Mouse (Mus musculus) heart, adult 11 months (tissue): ENCODE results near the gene Fam213a.
"Not testable (repeated sequence)": the region's sequence is repeated elsewhere in the genome, so short reads cannot be mapped to it uniquely, and the experiment has no call there.

Experiments
- DNase-seq: peaks from one replicate; pipeline ENCODE4 v3.0.0; 2022

The Fam213a gene

DNA sequence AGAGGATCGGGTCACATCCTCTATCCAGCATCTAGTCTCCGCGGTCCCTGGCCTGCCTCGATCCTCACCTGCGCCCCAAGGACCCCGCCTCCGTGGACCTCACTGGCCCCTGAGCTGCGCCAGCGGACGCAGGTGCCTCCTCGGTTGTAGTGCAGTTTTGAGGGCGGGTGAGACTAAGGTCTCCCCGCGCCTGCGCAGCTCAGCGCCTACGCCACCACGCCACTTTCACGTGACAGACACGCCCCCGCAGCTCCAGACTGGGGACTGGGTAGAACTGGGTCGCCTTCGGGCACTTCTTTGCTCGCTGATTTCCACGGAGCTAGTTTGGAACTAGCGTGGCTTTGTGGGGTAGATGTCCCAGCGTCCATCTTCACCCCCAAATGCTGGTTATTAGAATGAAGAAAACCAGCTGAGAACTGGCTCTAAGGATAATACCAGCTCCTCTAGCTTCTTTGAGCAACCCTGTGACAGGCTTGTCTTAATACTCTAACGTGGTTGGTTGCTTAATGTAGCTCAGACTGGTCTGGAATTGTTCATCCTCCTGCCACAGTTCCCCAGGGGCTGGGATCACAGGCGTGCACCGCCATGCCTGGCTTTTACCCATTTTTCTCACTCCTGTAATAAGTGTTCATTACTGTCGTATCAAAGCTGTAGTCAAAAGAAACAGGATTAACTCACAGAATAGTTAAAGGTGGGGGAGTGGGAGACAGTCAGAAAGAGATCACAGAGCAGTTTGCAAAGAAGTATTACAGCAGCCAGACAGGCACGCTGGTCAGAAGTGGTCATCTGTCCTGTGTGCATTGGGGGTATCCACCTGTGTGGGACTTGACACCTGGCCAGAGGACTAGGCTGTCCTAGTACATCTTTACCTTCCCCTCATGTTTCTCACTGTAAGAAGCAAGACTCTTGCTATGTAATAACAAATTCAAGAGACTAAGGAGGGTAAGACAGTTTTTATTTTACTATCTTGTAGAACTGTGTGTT, at the start of gene Fam213a:
Gene Fam213a (minus strand): TSS at position 159 of the 984 bp plus-strand sequence.
- peak; percentile 99 for DNase-seq

DNA sequence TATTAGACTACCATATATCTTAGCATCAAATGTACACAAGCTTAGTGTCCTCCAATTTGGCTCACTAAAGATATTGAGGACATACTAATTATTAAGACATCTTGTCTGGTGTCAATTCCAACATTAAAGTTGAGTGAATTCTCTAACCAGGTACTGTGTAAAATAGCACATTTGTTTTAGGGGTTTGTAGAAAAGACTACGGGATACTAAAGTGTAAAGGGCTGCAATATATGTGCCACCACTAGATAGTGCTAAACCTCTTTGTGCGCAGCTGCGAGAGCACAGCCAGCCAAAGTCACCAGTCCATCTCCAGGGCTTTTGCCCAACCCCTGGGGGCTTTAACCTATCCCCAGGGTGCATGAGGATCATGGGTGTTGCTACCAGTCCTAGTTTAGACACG, 39.6 kb upstream of the Fam213a start:
- DNase-seq, result not testable (repeated sequence)

- no peak for DNase-seq
Observed at GRCm38 (mm10) chr14:41052481-41052880, 38.9 kb upstream of the Fam213a start.

DNA sequence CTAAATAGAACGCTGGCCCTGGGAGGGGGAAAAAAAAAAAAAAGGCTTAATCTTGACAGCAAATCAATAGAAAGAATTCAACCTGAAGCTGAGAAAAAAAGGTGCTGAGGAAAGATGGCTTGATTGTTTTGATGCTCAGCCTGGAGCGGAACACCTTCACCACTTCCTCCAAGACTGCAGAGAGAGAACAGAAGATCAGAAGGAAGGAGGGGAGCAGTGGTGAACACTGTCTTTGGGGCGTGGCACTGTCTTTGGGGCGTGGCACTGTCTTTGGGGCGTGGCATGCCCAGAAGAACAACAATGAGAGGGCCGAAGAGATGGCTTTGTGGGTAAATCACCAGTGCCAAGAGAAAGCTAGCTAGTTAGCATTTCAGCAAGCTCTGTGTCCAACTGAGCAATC, 36.9 kb upstream of the Fam213a start:
- no peak for DNase-seq

- DNase-seq, result no peak
Observed at GRCm38 (mm10) chr14:41047402-41047801, 33.8 kb upstream of the Fam213a start.

DNA sequence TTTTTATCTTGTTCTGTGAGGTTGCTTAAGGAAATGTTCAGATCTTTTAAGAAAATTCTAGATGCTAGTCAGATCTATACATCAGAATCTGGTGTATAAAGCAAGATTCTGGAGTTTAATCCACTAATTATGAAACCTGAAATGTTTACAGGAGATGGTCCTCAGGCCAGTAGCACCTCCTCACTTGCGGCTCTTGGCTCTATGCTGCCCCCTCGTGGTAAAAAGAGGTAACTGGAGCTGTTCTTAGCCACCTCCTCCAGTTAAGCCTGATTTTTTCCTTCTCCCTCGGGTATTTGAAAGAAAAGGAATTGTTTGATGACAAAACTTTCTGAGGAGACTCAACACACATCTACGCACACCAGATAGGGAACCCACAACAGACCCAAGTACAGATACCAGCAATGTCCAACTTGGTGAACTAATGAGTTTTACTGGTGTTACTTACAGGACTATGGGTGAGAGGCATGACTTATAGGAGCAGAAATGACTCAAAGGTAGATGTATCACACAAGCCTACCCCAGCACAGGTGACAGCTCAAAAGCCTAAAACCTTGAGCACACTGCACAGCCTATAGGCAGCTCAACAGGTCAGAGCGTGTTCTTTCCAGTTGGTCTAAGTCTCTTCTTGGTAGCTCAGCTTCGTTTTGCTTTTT, 21.7 kb upstream of the Fam213a start:
- DNase-seq, result peak; percentile 81

DNA sequence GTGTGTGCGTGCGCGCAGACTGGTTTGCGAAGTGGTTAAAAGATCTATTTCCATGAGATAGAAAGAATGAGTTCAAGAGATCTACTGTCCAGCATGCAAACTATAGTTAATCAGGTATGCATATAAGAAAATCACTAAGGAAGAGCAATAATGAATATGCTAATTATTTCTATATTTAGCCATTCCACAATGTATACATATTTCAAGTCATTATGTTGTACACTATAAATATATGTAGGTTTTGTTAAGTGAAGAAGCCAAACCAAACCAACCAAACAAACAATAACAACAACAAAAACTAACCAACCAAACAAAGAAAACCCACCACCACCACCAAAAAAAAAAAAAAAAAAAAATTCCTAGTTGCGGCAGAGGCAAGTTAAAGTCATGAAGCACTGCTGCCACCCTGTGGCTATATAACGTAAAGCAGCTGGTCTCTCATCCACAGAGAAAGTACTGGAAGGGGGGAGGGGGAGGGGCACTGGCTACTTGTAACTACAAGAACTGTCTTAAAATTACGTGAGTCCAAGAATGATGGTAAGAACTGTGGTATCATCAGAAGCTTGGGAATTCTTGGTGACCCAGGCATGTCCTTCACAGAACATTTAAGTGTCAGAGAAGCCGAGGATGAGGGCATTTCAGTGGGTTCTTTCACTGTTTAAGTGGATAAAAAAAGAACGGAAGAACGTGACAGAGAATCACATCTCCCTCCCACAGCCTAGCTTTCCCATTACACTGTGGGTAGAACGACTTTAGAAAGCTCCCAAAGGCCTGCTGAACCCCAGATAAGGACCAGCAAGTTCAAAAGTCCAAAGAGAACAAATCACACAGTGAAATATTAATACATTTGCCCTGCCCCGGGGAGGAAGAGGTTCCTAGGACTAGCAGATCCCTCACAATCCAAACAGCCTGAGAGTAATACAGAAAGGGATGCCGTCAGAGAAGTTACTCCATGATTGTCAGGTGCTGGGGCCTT, 19.8 kb upstream of the Fam213a start:
- DNase-seq, result peak; percentile 96

GRCm38 (mm10) chr14:41030989-41031513, 17.5 kb upstream of the Fam213a start:
- no peak for DNase-seq

DNA sequence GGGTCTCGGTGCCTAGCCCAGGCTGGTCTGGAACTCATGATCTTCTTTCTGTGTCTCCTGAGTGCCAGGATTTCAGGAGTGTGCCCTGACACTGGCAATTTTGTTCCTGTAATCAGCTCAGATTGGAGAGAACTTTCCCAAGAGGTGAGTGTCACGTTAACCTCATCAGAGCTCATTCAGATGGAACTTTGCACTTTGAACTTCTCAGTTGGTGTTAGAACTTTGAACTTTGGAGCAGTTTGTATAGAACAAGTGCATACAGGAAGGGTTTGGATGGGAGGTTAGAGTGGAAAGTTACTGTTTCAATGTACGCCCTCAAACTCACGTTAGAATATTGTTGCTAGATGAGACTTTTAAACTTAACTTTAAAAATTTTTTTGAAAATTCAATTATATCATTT, 15.7 kb upstream of the Fam213a start:
- DNase-seq, result peak; percentile 30

DNA sequence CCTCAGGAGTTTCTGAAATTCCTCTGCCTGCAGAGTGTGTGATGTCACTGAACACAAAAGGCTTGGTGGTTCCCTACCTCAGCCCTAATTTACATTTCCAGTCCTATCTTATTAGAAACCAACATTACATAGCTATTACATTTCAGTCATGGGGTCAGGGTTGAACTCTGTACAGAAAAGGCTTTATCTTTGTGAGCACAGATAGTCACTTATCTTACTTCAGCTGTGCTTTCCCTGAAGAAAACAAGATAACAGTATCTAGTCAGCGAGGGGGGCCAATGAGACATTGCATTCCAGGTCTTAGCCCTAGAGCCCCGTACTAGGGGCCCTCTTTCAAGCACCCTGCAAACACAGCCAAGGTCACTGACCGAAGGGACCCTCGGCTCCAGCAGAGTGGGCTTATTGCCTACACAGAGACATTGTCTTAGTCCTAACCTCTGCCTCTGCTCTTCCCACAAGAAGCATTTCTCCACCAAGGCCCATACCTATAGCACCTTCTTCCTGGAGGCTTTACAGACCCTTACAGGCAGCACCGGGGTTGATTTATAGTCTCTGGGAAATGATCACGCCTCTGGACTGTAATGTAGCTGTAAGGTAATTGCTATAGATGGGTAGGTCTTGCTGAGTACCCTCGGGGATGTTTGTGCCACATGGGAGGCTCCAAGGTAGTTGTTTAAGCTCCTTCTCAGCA, 12.2 kb upstream of the Fam213a start:
- DNase-seq, result peak; percentile 68

DNA sequence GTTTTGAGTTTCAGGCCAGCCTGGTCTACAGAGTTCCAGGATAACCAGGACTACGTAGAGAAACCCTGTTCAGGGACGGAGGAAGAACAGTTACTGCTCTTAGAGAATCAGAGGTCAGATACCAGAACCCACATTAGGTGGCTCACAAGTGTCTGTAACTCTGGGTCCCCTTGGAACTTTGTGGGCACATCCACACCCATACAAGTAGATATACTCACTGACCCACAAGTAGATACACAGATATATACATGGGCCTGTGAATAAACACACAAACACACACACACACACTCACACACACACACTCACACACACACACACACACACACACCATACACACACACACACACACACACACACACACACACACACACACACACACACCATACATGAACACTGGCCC, 11.5 kb upstream of the Fam213a start:
- no peak for DNase-seq

- DNase-seq, result no peak
Observed at GRCm38 (mm10) chr14:41021246-41021645, 7.7 kb upstream of the Fam213a start.

- DNase-seq, result no peak
Observed at GRCm38 (mm10) chr14:41017460-41017859, 3.9 kb upstream of the Fam213a start.

DNA sequence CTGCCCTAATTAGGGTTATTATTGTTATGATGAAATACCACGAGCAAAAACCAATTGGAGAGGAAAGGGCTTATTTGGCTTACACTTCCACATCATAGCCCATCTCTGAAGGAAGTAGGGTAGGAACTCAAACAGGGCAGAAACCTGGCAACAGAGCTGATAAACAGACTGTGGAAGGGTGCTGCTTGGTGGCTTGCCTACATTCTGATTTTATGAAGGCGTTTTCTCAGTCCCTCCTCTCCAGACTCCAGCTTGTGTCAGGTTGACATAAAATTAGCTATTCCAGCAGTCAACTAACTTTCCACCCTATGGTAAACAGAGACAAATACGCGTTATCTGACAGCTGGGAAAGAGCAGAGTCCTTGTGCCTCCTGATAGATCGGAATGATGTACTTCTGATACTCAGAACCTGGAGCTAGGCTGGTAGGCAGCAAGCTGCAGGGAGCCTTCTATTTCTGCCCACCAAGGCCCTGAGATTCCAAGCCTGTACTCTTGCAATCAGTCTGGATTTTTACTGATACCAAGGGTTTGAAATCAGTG, 1.2 kb upstream of the Fam213a start:
- DNase-seq, result peak; percentile 56

- peak; percentile 80 for DNase-seq
Observed at GRCm38 (mm10) chr14:41013143-41013542, 445 bp downstream of the Fam213a start.

DNA sequence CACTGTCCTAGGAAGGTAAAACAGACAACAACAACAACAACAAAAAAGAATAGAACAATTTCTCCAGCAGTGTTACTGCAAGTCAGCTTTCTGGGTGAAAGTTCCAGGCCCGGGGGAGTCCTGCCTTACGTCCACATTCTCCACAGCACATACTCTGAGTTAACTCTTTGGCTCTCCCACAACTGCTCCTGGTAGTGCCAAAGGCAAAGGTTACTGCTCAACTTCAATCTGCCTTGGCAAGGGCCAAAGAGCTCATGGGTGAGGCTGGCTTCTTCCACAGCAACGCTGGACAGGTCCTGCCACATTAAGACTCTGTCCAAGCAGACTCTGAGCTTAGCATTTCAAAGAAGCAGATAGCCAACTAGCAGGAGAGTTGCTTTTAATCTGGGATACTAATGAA, 1.7 kb downstream of the Fam213a start:
- DNase-seq, result peak; percentile 86

DNA sequence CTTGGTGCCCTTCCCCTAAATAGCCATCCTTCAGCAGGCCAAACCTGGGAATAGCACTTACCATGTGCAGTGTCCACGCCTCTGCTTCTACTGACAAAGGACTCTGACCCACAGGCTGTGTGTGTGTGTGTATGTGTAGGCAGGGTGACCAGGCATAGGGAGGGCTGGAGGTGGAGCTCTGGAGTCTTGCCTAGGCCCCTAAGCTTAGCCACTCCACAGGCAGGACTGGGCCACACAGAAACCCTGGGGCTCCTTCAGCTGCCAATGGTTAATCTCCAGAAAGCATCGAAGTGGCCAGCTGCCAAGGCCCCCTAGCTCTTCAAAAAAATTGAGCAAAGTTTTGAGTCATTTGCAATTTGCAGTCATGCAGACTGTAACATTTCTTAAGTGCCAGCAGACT, 5.5 kb downstream of the Fam213a start:
- DNase-seq, result peak; percentile 89

DNA sequence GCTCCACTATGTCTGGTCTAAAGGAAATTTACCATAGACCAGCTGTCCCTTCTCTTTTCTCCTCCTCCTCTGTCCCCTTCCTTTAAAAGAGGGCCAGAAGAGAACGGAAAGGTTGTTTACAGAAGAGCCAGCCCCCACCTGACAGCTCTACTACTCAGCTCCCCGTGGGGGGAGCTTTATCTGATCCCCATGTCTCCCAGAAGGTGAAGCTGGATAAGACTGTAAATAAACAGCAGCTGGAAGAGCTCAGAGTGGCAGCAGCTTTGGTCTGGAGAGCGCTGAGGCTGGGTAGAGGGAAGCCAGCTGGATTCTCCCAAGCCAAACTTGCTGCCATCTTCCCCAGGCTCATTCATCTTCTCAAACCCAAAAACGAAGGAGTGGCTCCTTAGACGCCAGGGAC, 5.9 kb downstream of the Fam213a start:
- peak; percentile 51 for DNase-seq

DNA sequence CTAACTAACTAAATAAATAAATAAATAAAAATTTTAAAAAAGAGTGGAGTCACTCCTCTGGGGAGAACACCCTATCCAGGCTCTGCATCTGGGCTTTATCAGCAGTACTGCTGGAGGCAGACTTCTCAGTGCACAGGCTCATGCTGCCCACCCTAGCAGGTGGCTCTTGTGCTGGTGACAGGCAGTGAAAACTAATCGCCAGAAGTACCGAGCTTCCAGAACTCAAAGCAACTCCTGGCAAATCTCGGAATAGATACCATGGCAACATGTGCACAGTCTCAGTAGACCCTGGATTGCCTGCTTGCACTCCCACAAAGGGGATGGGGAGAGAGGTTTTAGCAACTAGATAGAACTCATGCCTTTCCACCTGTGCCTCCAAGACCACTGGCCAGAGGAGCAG, 6.7 kb downstream of the Fam213a start:
- peak; percentile 80 for DNase-seq

GRCm38 (mm10) chr14:41006263-41006662, 7.3 kb downstream of the Fam213a start:
- peak; percentile 87 for DNase-seq

- DNase-seq, result peak; percentile 29
Observed at GRCm38 (mm10) chr14:41005716-41006115, 7.9 kb downstream of the Fam213a start.
